Mouse (Mus musculus) liver, embryonic 16.5 days (tissue): ENCODE results near the gene Ano2. TPM values are rescaled to one million over a fixed set of nuclear protein-coding genes. Genes with fewer than 3 reads are reported as not detected.

Experiments used
- ATAC-seq: fragments of 200-750 bp; cut with Nextera tagmentation; 2 replicates; pipeline ENCODE4 v1.8.0; 2017; ENCODE audit warnings: low read depth, mild to moderate bottlenecking, moderate number of reproducible peaks, moderate library complexity
- H3K27ac ChIP-seq: fragments of 300-500 bp; sonication (generic); 2 replicates; pipeline ENCODE4 v1.5.1; 2014; ENCODE audit warnings: mild to moderate bottlenecking, low read length
- H3K27me3 ChIP-seq: fragments of 300-500 bp; sonication (generic); 2 replicates; pipeline ENCODE4 v1.6.1; 2014; ENCODE audit warnings: low read depth, low read length, mixed read lengths; ENCODE audit not compliant: control insufficient read depth, insufficient read depth
- H3K36me3 ChIP-seq: fragments of 300-500 bp; sonication (generic); 2 replicates; pipeline ENCODE4 v1.6.1; 2014; ENCODE audit warnings: mild to moderate bottlenecking; ENCODE audit not compliant: control insufficient read depth, insufficient read depth
- H3K4me1 ChIP-seq: fragments of 300-500 bp; sonication (generic); 2 replicates; pipeline ENCODE4 v1.6.1; 2014; ENCODE audit warnings: low read depth, low read length, mixed read lengths; ENCODE audit not compliant: control insufficient read depth
- H3K4me2 ChIP-seq: fragments of 300-500 bp; sonication (generic); 2 replicates; pipeline ENCODE4 v1.6.1; 2014; ENCODE audit warnings: low read depth, low read length, mixed read lengths
- H3K4me3 ChIP-seq: fragments of 300-500 bp; sonication (generic); 2 replicates; pipeline ENCODE4 v1.5.1; 2014; ENCODE audit warnings: low read depth, mild to moderate bottlenecking, low read length
- H3K9ac ChIP-seq: fragments of 300-500 bp; sonication (generic); 2 replicates; pipeline ENCODE4 v1.6.1; 2014; ENCODE audit warnings: low read depth, low read length
- H3K9me3 ChIP-seq: fragments of 300-500 bp; sonication (generic); replicated peaks from 2 replicates; pipeline ENCODE4 v1.6.1; 2016; ENCODE audit warnings: low read length; ENCODE audit not compliant: control insufficient read depth
- WGBS: fragments of 180-500 bp; shearing (Covaris S2); extraction: QIAGEN DNeasy Blood & Tissue Kit; methylation state at CpG from one replicate; pipeline ENCODE4 v1.1.7; 2014; ENCODE audit not compliant: insufficient replicate concordance; 5-methylcytosine and 5-hydroxymethylcytosine counted together
- polyA plus RNA-seq: library from polyadenylated mRNA; unstranded; fragments of >200 nt; fragmentation: Nextera tagmentation; extraction: Ambion mirVana; gene quantifications from 2 replicates; pipeline ENCODE4 v1.2.1, GENCODE M21; 2015

The Ano2 gene
- polyA plus RNA-seq, 1 experiment from 2014 or later: not detected

GRCm38 (mm10) chr6:125727484-125727911 is 37.3 kb downstream of the Ano2 start:
- no peak overlapping the region for H3K9ac ChIP-seq
- WGBS: 58% methylated on average over 5 of the region's 5 CpGs
- ATAC-seq: no peak

GRCm38 (mm10) chr6:125729471-125729870 is 39.3 kb downstream of the Ano2 start:
- no peaks in the 10 kb centered on the region for H3K36me3 ChIP-seq
- no peak for ATAC-seq
- no peaks in the 10 kb centered on the region for H3K4me1 ChIP-seq
- no peak overlapping the region for H3K4me3 ChIP-seq
- H3K27ac ChIP-seq: no peak overlapping the region
- H3K4me2 ChIP-seq: no peak overlapping the region
- no peak overlapping the region for H3K9ac ChIP-seq
- WGBS: 68% methylated on average over 6 of the region's 6 CpGs
- H3K27me3 ChIP-seq: no peaks in the 10 kb centered on the region
- H3K9me3 ChIP-seq: no peaks in the 10 kb centered on the region

More at GRCm38 (mm10) chr6:125727484-125727911, 37.3 kb downstream of the Ano2 start:
- Histone ChIP-seq H3K27me3 (no peaks in the 10 kb centered on the region), H3K4me1 (no peaks in the 10 kb centered on the region), H3K4me2 (no peak overlapping the region), H3K4me3 (no peak overlapping the region), H3K9me3 (no peaks in the 10 kb centered on the region), H3K36me3 (no peaks in the 10 kb centered on the region), H3K27ac (no peak overlapping the region)

- ATAC-seq: no peak
- Histone ChIP-seq H3K9ac (no peak overlapping the region), H3K4me2 (no peak overlapping the region), H3K36me3 (no peaks in the 10 kb centered on the region), H3K4me1 (no peaks in the 10 kb centered on the region), H3K4me3 (no peak overlapping the region), H3K27ac (no peak overlapping the region), H3K27me3 (no peaks in the 10 kb centered on the region), H3K9me3 (no peaks in the 10 kb centered on the region)
- WGBS: 55% methylated on average over 11 of the region's 11 CpGs
Measured at GRCm38 (mm10) chr6:125729986-125730535, 39.8 kb downstream of the Ano2 start.

- ATAC-seq: no peak
- no peak overlapping the region for H3K4me3 ChIP-seq
- H3K36me3 ChIP-seq: no peaks in the 10 kb centered on the region
- no peak overlapping the region for H3K9ac ChIP-seq
- no peaks in the 10 kb centered on the region for H3K4me1 ChIP-seq
- no peaks in the 10 kb centered on the region for H3K27me3 ChIP-seq
- no peak overlapping the region for H3K27ac ChIP-seq
- no peaks in the 10 kb centered on the region for H3K9me3 ChIP-seq
- H3K4me2 ChIP-seq: no peak overlapping the region
- WGBS: 52% methylated on average over 11 of the region's 11 CpGs
Measured at GRCm38 (mm10) chr6:125737511-125738285, 47.5 kb downstream of the Ano2 start.

- 55% methylated on average over 10 of the region's 10 CpGs for WGBS
- no peak overlapping the region for H3K4me3 ChIP-seq
- H3K9me3 ChIP-seq: no peaks in the 10 kb centered on the region
- H3K4me2 ChIP-seq: no peak overlapping the region
- no peak overlapping the region for H3K27ac ChIP-seq
- H3K36me3 ChIP-seq: no peaks in the 10 kb centered on the region
- ATAC-seq: no peak
- H3K4me1 ChIP-seq: no peaks in the 10 kb centered on the region
- H3K9ac ChIP-seq: no peak overlapping the region
- no peaks in the 10 kb centered on the region for H3K27me3 ChIP-seq
Measured at GRCm38 (mm10) chr6:125743203-125744100, 53.2 kb downstream of the Ano2 start.

GRCm38 (mm10) chr6:125747322-125747930 is 57.2 kb downstream of the Ano2 start:
- Histone ChIP-seq H3K9me3 (no peaks in the 10 kb centered on the region), H3K36me3 (no peaks in the 10 kb centered on the region), H3K4me3 (no peak overlapping the region), H3K27me3 (no peaks in the 10 kb centered on the region), H3K27ac (no peak overlapping the region), H3K4me1 (no peaks in the 10 kb centered on the region), H3K9ac (no peak overlapping the region), H3K4me2 (no peak overlapping the region)
- no peak for ATAC-seq
- 48% methylated on average over 10 of the region's 10 CpGs for WGBS

GRCm38 (mm10) chr6:125748646-125749045 is 58.4 kb downstream of the Ano2 start:
- 29% methylated on average over 3 of the region's 3 CpGs for WGBS
- H3K27ac ChIP-seq: no peak overlapping the region
- no peaks in the 10 kb centered on the region for H3K9me3 ChIP-seq
- no peak for ATAC-seq
- no peak overlapping the region for H3K4me2 ChIP-seq
- H3K9ac ChIP-seq: no peak overlapping the region
- no peak overlapping the region for H3K4me3 ChIP-seq
- no peaks in the 10 kb centered on the region for H3K36me3 ChIP-seq
- H3K4me1 ChIP-seq: no peaks in the 10 kb centered on the region
- H3K27me3 ChIP-seq: no peaks in the 10 kb centered on the region

GRCm38 (mm10) chr6:125762851-125763519 is 72.8 kb downstream of the Ano2 start:
- Histone ChIP-seq H3K4me3 (no peak overlapping the region), H3K36me3 (no peaks in the 10 kb centered on the region), H3K4me1 (no peaks in the 10 kb centered on the region), H3K4me2 (no peak overlapping the region), H3K27ac (no peak overlapping the region), H3K27me3 (no peaks in the 10 kb centered on the region), H3K9ac (no peak overlapping the region), H3K9me3 (no peaks in the 10 kb centered on the region)
- 61% methylated on average over 11 of the region's 11 CpGs for WGBS
- ATAC-seq: no peak
